Mouse (Mus musculus): ENCODE data around the gene Snap23. TPM values are rescaled to one million over a fixed set of nuclear protein-coding genes. Genes with fewer than 3 reads are reported as not detected.

Snap23 gene
- polyA plus RNA-seq, 1 experiment from 2014 or later: 51.6 TPM

GRCm38 (mm10) chr2:120599506-120599905 lies 32.0 kb downstream of the Snap23 start:
- Histone ChIP-seq H3K4me2 (ENCODE audit: low read depth) (no peak overlapping the region), H3K36me3 (ENCODE audit: control insufficient read depth, insufficient read depth, low read length) (peaks cover 11% of the 10 kb centered on the region; the same call in 1 of the 2 replicates), H3K9ac (ENCODE audit: low read length) (no peak overlapping the region), H3K4me3 (ENCODE audit: low read depth, low read length) (no peak overlapping the region), H3K27ac (ENCODE audit: low read depth, low read length) (no peak overlapping the region), H3K4me1 (ENCODE audit: control insufficient read depth, insufficient read depth, low read length) (no peaks in the 10 kb centered on the region), H3K27me3 (ENCODE audit: control insufficient read depth, insufficient read depth, low read length) (no peaks in the 10 kb centered on the region), H3K9me3 (ENCODE audit: control insufficient read depth, low read length) (no peaks in the 10 kb centered on the region)
- WGBS: 94% methylated on average over 4 of the region's 4 CpGs
- DNase-seq (ENCODE audit: low spot score) (no peak), ATAC-seq (ENCODE audit: insufficient read depth, low FRiP score, low TSS enrichment) (no peak)

- ATAC-seq (ENCODE audit: insufficient read depth, low FRiP score, low TSS enrichment): no peak
- Histone ChIP-seq H3K9me3 (ENCODE audit: control insufficient read depth, low read length) (no peaks in the 10 kb centered on the region), H3K36me3 (ENCODE audit: control insufficient read depth, insufficient read depth, low read length) (no peaks in the 10 kb centered on the region), H3K9ac (ENCODE audit: low read length) (no peak overlapping the region), H3K4me1 (ENCODE audit: control insufficient read depth, insufficient read depth, low read length) (peaks cover 10% of the 10 kb centered on the region), H3K4me3 (ENCODE audit: low read depth, low read length) (no peak overlapping the region), H3K27ac (ENCODE audit: low read depth, low read length) (no peak overlapping the region), H3K27me3 (ENCODE audit: control insufficient read depth, insufficient read depth, low read length) (no peaks in the 10 kb centered on the region), H3K4me2 (ENCODE audit: low read depth) (no peak overlapping the region)
- DNase-seq (ENCODE audit: low spot score): no peak
- 85% methylated on average over 6 of the region's 6 CpGs for WGBS
These were observed 38.7 kb downstream of the Snap23 start for GRCm38 (mm10) chr2:120606021-120606690.

- Histone ChIP-seq H3K4me3 (ENCODE audit: low read depth, low read length) (peak within 1 kb of the TSS; percentile 85), H3K4me2 (ENCODE audit: low read depth) (peak within 1 kb of the TSS; percentile 66), H3K27ac (ENCODE audit: low read depth, low read length) (peak within 1 kb of the TSS; percentile 78), H3K27me3 (ENCODE audit: control insufficient read depth, insufficient read depth, low read length) (no peaks in the 10 kb centered on the region), H3K4me1 (ENCODE audit: control insufficient read depth, insufficient read depth, low read length) (peaks cover 10% of the 10 kb centered on the region), H3K36me3 (ENCODE audit: control insufficient read depth, insufficient read depth, low read length) (no peaks in the 10 kb centered on the region), H3K9me3 (ENCODE audit: control insufficient read depth, low read length) (no peaks in the 10 kb centered on the region), H3K9ac (ENCODE audit: low read length) (peak within 1 kb of the TSS; percentile 85)
- WGBS: under 1% methylated on average over 52 of the region's 52 CpGs
- DNase-seq (ENCODE audit: low spot score) (peak; percentile 92), ATAC-seq (ENCODE audit: insufficient read depth, low FRiP score, low TSS enrichment) (peak; percentile 94)
These were observed 41.6 kb downstream of the Snap23 start, which contains the start of the genes Haus2 and Lrrc57 for GRCm38 (mm10) chr2:120608830-120609723. Gene Haus2 (plus strand): TSS chr2:120609383. Gene Lrrc57 (minus strand): TSS chr2:120609520.

GRCm38 (mm10) chr2:120616279-120617163 lies 49.0 kb downstream of the Snap23 start:
- ATAC-seq (ENCODE audit: insufficient read depth, low FRiP score, low TSS enrichment) (no peak), DNase-seq (ENCODE audit: low spot score) (no peak)
- H3K4me3 ChIP-seq (ENCODE audit: low read depth, low read length): no peak overlapping the region
- no peak overlapping the region for H3K27ac ChIP-seq (ENCODE audit: low read depth, low read length)
- H3K36me3 ChIP-seq (ENCODE audit: control insufficient read depth, insufficient read depth, low read length): peaks cover 4% of the 10 kb centered on the region; the same call in 1 of the 2 replicates
- no peaks in the 10 kb centered on the region for H3K4me1 ChIP-seq (ENCODE audit: control insufficient read depth, insufficient read depth, low read length)
- no peak overlapping the region for H3K9ac ChIP-seq (ENCODE audit: low read length)
- no peaks in the 10 kb centered on the region for H3K27me3 ChIP-seq (ENCODE audit: control insufficient read depth, insufficient read depth, low read length)
- 93% methylated on average over 5 of the region's 5 CpGs for WGBS
- no peaks in the 10 kb centered on the region for H3K9me3 ChIP-seq (ENCODE audit: control insufficient read depth, low read length)
- H3K4me2 ChIP-seq (ENCODE audit: low read depth): no peak overlapping the region

- Histone ChIP-seq H3K36me3 (ENCODE audit: control insufficient read depth, insufficient read depth, low read length) (peaks cover 4% of the 10 kb centered on the region; the same call in 1 of the 2 replicates), H3K9me3 (ENCODE audit: control insufficient read depth, low read length) (no peaks in the 10 kb centered on the region), H3K4me2 (ENCODE audit: low read depth) (no peak overlapping the region), H3K27ac (ENCODE audit: low read depth, low read length) (no peak overlapping the region), H3K9ac (ENCODE audit: low read length) (no peak overlapping the region), H3K4me1 (ENCODE audit: control insufficient read depth, insufficient read depth, low read length) (no peaks in the 10 kb centered on the region), H3K4me3 (ENCODE audit: low read depth, low read length) (no peak overlapping the region), H3K27me3 (ENCODE audit: control insufficient read depth, insufficient read depth, low read length) (no peaks in the 10 kb centered on the region)
- no peak for ATAC-seq (ENCODE audit: insufficient read depth, low FRiP score, low TSS enrichment)
- WGBS: 92% methylated on average over 1 of the region's 1 CpGs
- DNase-seq (ENCODE audit: low spot score): no peak
These were observed 52.1 kb downstream of the Snap23 start for GRCm38 (mm10) chr2:120619538-120619937.

GRCm38 (mm10) chr2:120622920-120623319 lies 55.4 kb downstream of the Snap23 start:
- DNase-seq (ENCODE audit: low spot score) (no peak), ATAC-seq (ENCODE audit: insufficient read depth, low FRiP score, low TSS enrichment) (no peak)
- H3K9me3 ChIP-seq (ENCODE audit: control insufficient read depth, low read length): no peaks in the 10 kb centered on the region
- no peak overlapping the region for H3K4me2 ChIP-seq (ENCODE audit: low read depth)
- no peaks in the 10 kb centered on the region for H3K4me1 ChIP-seq (ENCODE audit: control insufficient read depth, insufficient read depth, low read length)
- H3K9ac ChIP-seq (ENCODE audit: low read length): no peak overlapping the region
- H3K27me3 ChIP-seq (ENCODE audit: control insufficient read depth, insufficient read depth, low read length): no peaks in the 10 kb centered on the region
- no peak overlapping the region for H3K27ac ChIP-seq (ENCODE audit: low read depth, low read length)
- no peak overlapping the region for H3K4me3 ChIP-seq (ENCODE audit: low read depth, low read length)
- peaks cover 2% of the 10 kb centered on the region; the same call in 1 of the 2 replicates for H3K36me3 ChIP-seq (ENCODE audit: control insufficient read depth, insufficient read depth, low read length)

GRCm38 (mm10) chr2:120628076-120628865 lies 60.8 kb downstream of the Snap23 start:
- peak overlapping the region; percentile 38 for H3K4me2 ChIP-seq (ENCODE audit: low read depth)
- peak; percentile 35; the same call in 1 of the 2 replicates for ATAC-seq (ENCODE audit: insufficient read depth, low FRiP score, low TSS enrichment)
- 30% methylated on average over 9 of the region's 10 CpGs for WGBS
- no peak for DNase-seq (ENCODE audit: low spot score)
- no peaks in the 10 kb centered on the region for H3K4me1 ChIP-seq (ENCODE audit: control insufficient read depth, insufficient read depth, low read length)
- peak overlapping the region; percentile 19; the same call in 1 of the 2 replicates for H3K4me3 ChIP-seq (ENCODE audit: low read depth, low read length)
- no peak overlapping the region; the same call in 1 of the 2 replicates for H3K27ac ChIP-seq (ENCODE audit: low read depth, low read length)
- H3K36me3 ChIP-seq (ENCODE audit: control insufficient read depth, insufficient read depth, low read length): no peaks in the 10 kb centered on the region
- peak overlapping the region; percentile 7; the same call in 1 of the 2 replicates for H3K9ac ChIP-seq (ENCODE audit: low read length)
- H3K9me3 ChIP-seq (ENCODE audit: control insufficient read depth, low read length): no peaks in the 10 kb centered on the region
- no peaks in the 10 kb centered on the region for H3K27me3 ChIP-seq (ENCODE audit: control insufficient read depth, insufficient read depth, low read length)

Data from neural tube, embryonic 11.5 days (tissue).